Mouse (Mus musculus) embryonic fibroblast, embryonic 13.5 days (primary cell): ENCODE measurements around the gene Olfr1014. TPM values are rescaled to one million over a fixed set of nuclear protein-coding genes. Genes with fewer than 3 reads are reported as not detected.

Source experiments
- H3K27ac ChIP-seq: 2 replicates; pipeline ENCODE4 v1.5.1; 2012; ENCODE audit warnings: low read length, control low read depth, inconsistent platforms; ENCODE audit not compliant: insufficient read depth
- H3K4me1 ChIP-seq: 2 replicates; pipeline ENCODE4 v1.6.1; 2011; ENCODE audit warnings: low read length; ENCODE audit not compliant: control insufficient read depth, insufficient read depth
- H3K4me3 ChIP-seq: 2 replicates; pipeline ENCODE4 v1.5.1; 2011; ENCODE audit warnings: mild to moderate bottlenecking, control low read depth, low read length; ENCODE audit not compliant: insufficient read depth
- CTCF ChIP-seq: IDR thresholded peaks from 2 replicates; pipeline ENCODE4 v1.5.1; 2011; ENCODE audit warnings: mild to moderate bottlenecking, control low read depth, low read length, moderate library complexity, borderline replicate concordance; ENCODE audit not compliant: insufficient read depth
- POLR2A ChIP-seq: IDR thresholded peaks from 2 replicates; pipeline ENCODE4 v1.6.1; 2011; ENCODE audit warnings: low read depth, mild to moderate bottlenecking, control low read depth, low read length, moderate library complexity
- polyA plus RNA-seq: library from polyadenylated mRNA; stranded (reverse); fragments of >200 nt; gene quantifications from 2 replicates; pipeline ENCODE4 v1.2.4, GENCODE M21; 2011; ENCODE audit warnings: low read depth; ENCODE audit not compliant: missing spikeins, insufficient read length

The Olfr1014 gene
- not detected in 2 replicates for polyA plus RNA-seq

DNA sequence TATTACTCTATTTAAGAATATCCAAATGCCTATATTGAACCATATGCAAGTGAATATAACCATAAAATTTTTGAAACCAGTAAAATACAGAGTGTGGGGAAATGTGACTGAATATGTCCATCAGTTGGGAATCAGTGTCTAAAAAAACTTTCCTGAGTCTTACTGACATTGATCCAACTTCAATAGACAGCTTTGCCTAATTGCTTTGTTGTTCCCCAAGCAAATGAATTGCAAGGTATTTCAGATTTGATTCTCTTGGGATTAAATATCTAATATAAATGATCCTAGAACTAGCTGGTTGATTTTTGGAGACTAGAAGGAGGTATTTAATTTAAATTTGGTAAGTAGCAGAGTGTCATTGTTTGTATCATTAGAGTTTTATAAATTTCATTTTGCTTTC, at the start of gene Olfr1014:
Gene Olfr1014 (plus strand): TSS at position 301 of the 400 bp plus-strand sequence.
- H3K27ac ChIP-seq: no peak within 1 kb of the TSS
- H3K4me1 ChIP-seq: no peaks in the 10 kb centered on the region
- no peak for TF ChIP-seq POLR2A
- no peak for TF ChIP-seq CTCF
- no peak within 1 kb of the TSS for H3K4me3 ChIP-seq

DNA sequence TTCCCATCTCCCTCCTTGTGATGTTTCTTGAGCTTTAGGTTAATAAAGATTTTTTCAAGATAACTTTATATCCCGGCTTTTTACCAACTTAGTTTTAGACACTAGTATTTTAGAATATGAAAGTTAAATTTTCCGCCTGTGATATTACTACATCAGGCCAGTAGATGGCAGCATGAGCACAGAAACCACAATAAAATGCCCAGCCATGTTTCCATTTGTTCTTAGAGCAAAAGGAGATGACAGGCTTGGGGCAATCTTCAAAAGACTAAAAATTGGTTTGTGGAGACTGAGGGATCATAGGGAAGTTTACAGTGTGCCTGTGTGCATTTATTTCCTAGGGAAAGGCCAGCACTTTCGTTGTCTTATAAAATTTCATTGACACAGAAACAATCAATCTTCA, 46.7 kb upstream of the Olfr1014 start:
- TF ChIP-seq POLR2A (no peak), CTCF (no peak)
- H3K4me1 ChIP-seq: no peaks in the 10 kb centered on the region
- no peak overlapping the region for H3K4me3 ChIP-seq
- H3K27ac ChIP-seq: no peak overlapping the region

DNA sequence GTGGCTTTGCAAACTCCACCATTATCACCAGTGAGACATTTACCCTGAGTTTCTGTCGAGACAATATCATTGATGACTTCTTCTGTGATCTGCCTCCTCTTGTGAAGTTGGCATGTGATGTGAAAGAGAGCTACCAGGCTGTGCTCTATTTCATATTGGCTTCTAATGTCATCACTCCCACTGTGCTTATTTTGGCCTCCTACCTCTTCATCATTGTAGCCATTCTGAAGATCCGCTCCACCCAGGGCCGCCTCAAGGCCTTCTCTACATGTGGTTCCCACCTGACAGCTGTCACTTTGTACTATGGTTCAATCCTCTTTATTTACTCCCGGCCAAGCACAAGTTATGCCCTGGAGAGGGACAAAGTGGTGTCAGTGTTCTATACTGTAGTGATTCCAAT, 18.7 kb upstream of the Olfr1014 start:
- TF ChIP-seq CTCF (no peak), POLR2A (no peak)

DNA sequence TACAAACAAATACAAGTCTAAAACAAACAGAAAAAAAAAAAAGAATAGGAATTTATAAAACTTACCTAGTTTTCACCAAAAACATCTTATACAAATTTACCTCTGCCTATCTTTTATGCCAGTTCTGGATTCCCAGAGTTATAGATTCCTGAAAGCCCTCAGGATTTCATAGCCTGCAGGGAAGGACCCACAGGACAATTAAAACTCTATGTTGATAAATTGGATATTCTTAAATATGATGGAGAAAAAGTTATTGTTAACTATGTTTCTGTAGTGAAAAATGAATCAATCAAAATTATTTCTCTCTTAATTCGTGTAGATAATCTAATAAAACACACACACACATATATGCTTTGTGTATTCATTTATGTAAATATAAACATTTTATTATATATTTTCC, 9.8 kb upstream of the Olfr1014 start, which contains the start of gene Olfr1012:
Gene Olfr1012 (minus strand): TSS at position 101 of the 400 bp plus-strand sequence.
- no peaks in the 10 kb centered on the region for H3K4me1 ChIP-seq
- TF ChIP-seq CTCF (no peak), POLR2A (no peak)
- no peak within 1 kb of the TSS for H3K27ac ChIP-seq
- no peak within 1 kb of the TSS for H3K4me3 ChIP-seq

More for the DNA sequence above, 18.7 kb upstream of the Olfr1014 start:
- H3K4me1 ChIP-seq: no peaks in the 10 kb centered on the region
- H3K4me3 ChIP-seq: no peak overlapping the region
- no peak overlapping the region for H3K27ac ChIP-seq

DNA sequence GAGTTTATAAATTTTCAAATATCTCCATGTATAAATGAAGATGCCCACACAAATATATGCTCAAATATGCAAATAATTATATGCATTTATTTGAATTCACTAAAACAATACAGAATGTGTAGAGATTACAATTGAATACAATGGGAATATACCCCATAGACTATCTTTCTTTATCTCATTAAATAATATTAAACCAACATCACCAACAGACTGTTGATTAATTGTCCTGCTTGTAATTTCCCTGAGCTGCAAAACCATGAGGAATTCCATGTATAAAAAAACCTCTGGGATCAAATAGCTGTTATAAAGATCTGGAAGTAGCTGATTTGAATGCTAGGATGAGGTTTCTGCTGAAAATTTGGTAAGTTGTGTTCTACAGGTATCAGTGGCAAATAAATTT, 5.7 kb upstream of the Olfr1014 start, which contains the start of gene Olfr1013:
Gene Olfr1013 (plus strand): TSS at position 301 of the 400 bp plus-strand sequence.
- Histone ChIP-seq H3K4me1 (no peaks in the 10 kb centered on the region), H3K27ac (no peak within 1 kb of the TSS), H3K4me3 (no peak within 1 kb of the TSS)
- TF ChIP-seq POLR2A: no peak
- no peak for TF ChIP-seq CTCF

DNA sequence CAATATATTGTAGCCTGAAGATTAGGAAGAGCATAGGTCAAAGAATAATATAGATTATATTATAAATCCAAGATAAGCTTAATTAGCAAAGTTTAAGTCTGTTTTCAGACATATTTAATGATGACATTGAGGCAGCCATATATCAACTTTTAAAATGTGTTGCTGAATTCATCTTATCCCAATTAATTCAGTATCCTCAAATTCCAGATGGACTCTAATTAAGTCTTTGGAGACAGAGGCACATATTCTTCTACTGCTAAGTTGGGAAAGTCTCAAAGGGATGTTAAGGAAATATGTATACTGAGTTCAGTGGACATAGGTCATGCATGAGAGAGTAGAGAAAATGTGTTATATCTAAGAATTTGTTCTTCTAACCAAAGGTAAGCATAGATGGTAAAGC, 9.2 kb downstream of the Olfr1014 start, which contains the start of gene Olfr1015:
Gene Olfr1015 (plus strand): TSS at position 301 of the 400 bp plus-strand sequence.
- Histone ChIP-seq H3K27ac (no peak within 1 kb of the TSS), H3K4me1 (no peaks in the 10 kb centered on the region), H3K4me3 (no peak within 1 kb of the TSS)
- no peak for TF ChIP-seq CTCF
- no peak for TF ChIP-seq POLR2A

DNA sequence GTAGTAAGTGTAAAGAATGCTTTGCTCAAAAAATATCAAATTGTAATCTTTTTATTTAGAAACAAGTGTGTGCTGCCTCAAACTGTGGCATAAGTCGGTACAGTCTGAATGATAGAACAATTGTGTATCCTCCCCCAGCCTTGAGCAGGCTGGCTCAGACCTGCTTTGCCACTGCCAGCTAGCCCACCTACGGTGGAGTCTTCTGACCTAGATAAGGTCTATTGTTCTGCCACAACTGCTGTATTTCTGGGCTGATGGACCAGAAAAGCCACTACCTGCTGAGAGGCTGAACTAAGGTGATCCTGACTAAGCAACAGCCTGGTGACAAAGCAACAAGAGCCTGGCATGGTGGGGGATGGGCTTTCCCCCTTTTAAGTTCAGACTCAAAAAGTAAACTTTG, 19.8 kb downstream of the Olfr1014 start:
- no peak overlapping the region for H3K27ac ChIP-seq
- no peaks in the 10 kb centered on the region for H3K4me1 ChIP-seq
- H3K4me3 ChIP-seq: no peak overlapping the region
- no peak for TF ChIP-seq POLR2A
- TF ChIP-seq CTCF: no peak

DNA sequence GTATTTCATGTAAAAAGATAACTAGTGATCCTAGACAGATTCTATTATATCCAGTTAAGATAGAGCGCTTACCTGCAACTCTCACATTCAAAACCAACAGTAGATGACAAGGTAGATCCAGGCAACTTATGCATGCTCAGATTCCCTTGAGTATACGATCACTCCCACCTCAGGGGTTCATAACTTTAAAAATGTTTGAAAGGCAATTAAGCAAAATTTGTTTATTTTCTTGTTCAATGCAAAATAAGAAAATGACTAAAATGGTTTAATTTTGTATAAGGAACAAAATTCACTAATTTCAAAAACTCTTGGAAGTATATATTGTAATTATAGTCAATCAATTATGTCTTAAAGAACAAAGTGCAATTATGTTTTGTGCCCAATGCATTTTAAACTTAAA, 29.9 kb downstream of the Olfr1014 start, which contains the start of gene Olfr1016:
Gene Olfr1016 (minus strand): TSS at position 101 of the 400 bp plus-strand sequence.
- no peak within 1 kb of the TSS for H3K4me3 ChIP-seq
- TF ChIP-seq CTCF (no peak), POLR2A (no peak)
- H3K27ac ChIP-seq: no peak within 1 kb of the TSS
- H3K4me1 ChIP-seq: no peaks in the 10 kb centered on the region

DNA sequence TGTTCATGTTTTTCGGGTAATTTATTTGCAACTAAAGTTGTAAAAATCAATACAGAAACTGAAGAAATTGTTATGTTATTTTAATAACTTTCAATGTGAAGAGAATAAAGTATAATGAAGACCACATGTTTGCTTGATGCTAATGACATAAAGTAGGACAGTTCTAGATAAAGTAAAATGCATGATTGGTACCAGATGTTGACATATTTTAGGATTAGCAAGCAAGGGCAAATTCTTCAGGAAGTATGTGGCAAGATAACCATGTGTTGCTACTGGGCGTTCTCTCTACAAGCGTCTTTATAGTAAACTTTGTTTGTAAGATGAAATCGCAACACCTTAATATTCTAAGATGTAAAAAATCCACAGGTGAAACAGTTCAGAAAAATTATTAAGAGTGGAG, 32.0 kb downstream of the Olfr1014 start:
- H3K4me1 ChIP-seq: no peaks in the 10 kb centered on the region
- H3K27ac ChIP-seq: no peak overlapping the region
- TF ChIP-seq CTCF (no peak), POLR2A (no peak)
- no peak overlapping the region for H3K4me3 ChIP-seq

DNA sequence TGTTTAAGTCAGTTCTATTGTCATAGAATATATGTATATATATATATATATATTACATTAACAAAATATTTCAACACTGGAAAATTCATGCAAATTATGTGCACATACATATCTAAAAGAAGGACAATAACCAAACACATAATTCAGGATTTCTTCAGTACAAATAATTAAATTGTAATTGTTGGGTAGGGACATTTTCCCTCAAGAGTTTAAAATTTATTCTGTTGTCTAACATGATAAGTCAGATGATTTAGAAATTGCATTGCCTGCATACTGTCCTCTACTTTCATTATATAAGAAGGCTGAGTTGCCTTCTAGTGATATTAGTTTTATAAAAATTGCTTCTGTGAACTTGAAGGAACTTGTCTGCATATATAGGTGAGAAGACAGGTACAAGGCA, 45.7 kb downstream of the Olfr1014 start, which contains the start of gene Olfr1018:
Gene Olfr1018 (plus strand): TSS at position 301 of the 400 bp plus-strand sequence.
- Histone ChIP-seq H3K4me1 (no peaks in the 10 kb centered on the region), H3K27ac (no peak within 1 kb of the TSS), H3K4me3 (no peak within 1 kb of the TSS)
- no peak for TF ChIP-seq CTCF
- no peak for TF ChIP-seq POLR2A

Other genes with a start within 250 kb of the Olfr1014 start
- not detected in 2 replicates for gene Olfr996, start 193.5 kb upstream of the Olfr1014 start, polyA plus RNA-seq
- gene Olfr998, start 183.8 kb upstream of the Olfr1014 start, polyA plus RNA-seq: not detected in 2 replicates
- not detected in 2 replicates for gene Olfr1000, start 160.8 kb upstream of the Olfr1014 start, polyA plus RNA-seq
- not detected in 2 replicates for gene Olfr1002, start 122.0 kb upstream of the Olfr1014 start, polyA plus RNA-seq
- not detected in 2 replicates for gene Olfr154, start 108.3 kb upstream of the Olfr1014 start, polyA plus RNA-seq
- not detected in 2 replicates for gene Olfr1006, start 93.9 kb upstream of the Olfr1014 start, polyA plus RNA-seq
- gene Olfr1008, start 83.3 kb upstream of the Olfr1014 start, polyA plus RNA-seq: not detected in 2 replicates
- not detected in 2 replicates for gene Olfr1009, start 57.3 kb upstream of the Olfr1014 start, polyA plus RNA-seq
- not detected in 2 replicates for gene Olfr1012, start 9.9 kb upstream of the Olfr1014 start, polyA plus RNA-seq
- not detected in 2 replicates for gene Olfr1013, start 5.6 kb upstream of the Olfr1014 start, polyA plus RNA-seq
- gene Olfr1015, start 9.3 kb downstream of the Olfr1014 start, polyA plus RNA-seq: not detected in 2 replicates
- not detected in 2 replicates for gene Olfr1016, start 29.8 kb downstream of the Olfr1014 start, polyA plus RNA-seq
- gene Olfr1018, start 45.8 kb downstream of the Olfr1014 start, polyA plus RNA-seq: not detected in 2 replicates
- gene Olfr1019, start 72.8 kb downstream of the Olfr1014 start, polyA plus RNA-seq: not detected in 2 replicates
- not detected in 2 replicates for gene Olfr1020, start 74.3 kb downstream of the Olfr1014 start, polyA plus RNA-seq
- gene Olfr1022, start 95.9 kb downstream of the Olfr1014 start, polyA plus RNA-seq: not detected in 2 replicates
- not detected in 2 replicates for gene Olfr1023, start 112.9 kb downstream of the Olfr1014 start, polyA plus RNA-seq
- not detected in 2 replicates for gene Olfr1024, start 132.3 kb downstream of the Olfr1014 start, polyA plus RNA-seq
- gene Olfr1025-ps1, start 142.5 kb downstream of the Olfr1014 start, polyA plus RNA-seq: not detected in 2 replicates
- gene Olfr1026, start 148.8 kb downstream of the Olfr1014 start, polyA plus RNA-seq: not detected in 2 replicates
- gene Olfr1028, start 177.7 kb downstream of the Olfr1014 start, polyA plus RNA-seq: not detected in 2 replicates
- not detected in 2 replicates for gene Olfr1029, start 201.2 kb downstream of the Olfr1014 start, polyA plus RNA-seq
- not detected in 2 replicates for gene Olfr1030, start 206.6 kb downstream of the Olfr1014 start, polyA plus RNA-seq
- not detected in 2 replicates for gene Olfr1031, start 217.6 kb downstream of the Olfr1014 start, polyA plus RNA-seq
- not detected in 2 replicates for gene Olfr1032, start 232.8 kb downstream of the Olfr1014 start, polyA plus RNA-seq
- 0.63 and 1.2 TPM in 2 replicates for gene Olfr1033, start 247.9 kb downstream of the Olfr1014 start, polyA plus RNA-seq